ENCODE assay signal across 25 mouse cellular contexts in genomic region chr6:38703526-38703925, GRCm38 (mm10). TPM values are rescaled to one million over a fixed set of nuclear protein-coding genes. Genes with fewer than 3 reads are reported as not detected.
DNase-seq lines count a peak whose midpoint lies in the region; ATAC-seq and TF ChIP-seq lines count a peak whose summit lies in the region.
"Had no signal": no experiment of that assay in that cellular context is flagged by ENCODE, and none has a peak within 500 bp of the region (broad histone marks: within the 10 kb centered on the region; RNA-seq: fewer than 3 reads in every experiment).

No protein-coding gene starts in this region.

- no peak for ATAC-seq in kidney, embryonic 15.5 days (replicated peaks; ENCODE audit: low FRiP score)
- ATAC-seq in lung, postnatal 0 days: peak; percentile 42
- no peak for ATAC-seq in limb, embryonic 13.5 days (ENCODE audit: low FRiP score, low read depth)
- ATAC-seq: forebrain, embryonic 14.5 days; hindbrain, postnatal 0 days; intestine, embryonic 16.5 days; liver, embryonic 12.5 days; Patski had no signal

- no peaks in the 10 kb centered on the region for H3K9me3 ChIP-seq in heart, embryonic 10.5 days
- no peaks in the 10 kb centered on the region for H3K9me3 ChIP-seq in kidney, embryonic 15.5 days (replicated peaks)
- no peaks in the 10 kb centered on the region for H3K9me3 ChIP-seq in lung, postnatal 0 days (ENCODE audit: low read length)
- no peaks in the 10 kb centered on the region for H3K9me3 ChIP-seq in limb, embryonic 13.5 days
- H3K9me3 ChIP-seq: G1E; liver, embryonic 12.5 days had no signal

- peaks cover 39% of the 10 kb centered on the region for H3K4me1 ChIP-seq in heart, embryonic 10.5 days
- H3K4me1 ChIP-seq in kidney, embryonic 15.5 days: peaks cover 5% of the 10 kb centered on the region; the same call in 1 of the 2 replicates
- H3K4me1 ChIP-seq in lung, postnatal 0 days (ENCODE audit: insufficient read depth, low read depth, low read length): no peaks in the 10 kb centered on the region
- H3K4me1 ChIP-seq in limb, embryonic 13.5 days: peaks cover 4% of the 10 kb centered on the region; the same call in 1 of the 2 replicates

- WGBS in heart, embryonic 10.5 days: 74% methylated on average over 6 of the region's 6 CpGs
- 91% methylated on average over 6 of the region's 6 CpGs for WGBS in kidney, embryonic 15.5 days
- 77% methylated on average over 6 of the region's 6 CpGs for WGBS in lung, postnatal 0 days
- 91% methylated on average over 6 of the region's 6 CpGs for WGBS in limb, embryonic 13.5 days

- no peak for DNase-seq in heart, embryonic 10.5 days (ENCODE audit: low spot score)
- DNase-seq in heart, adult 8-10 months (ENCODE audit: low spot score): no peak
- no peak for DNase-seq in kidney, postnatal 4 days
- no peak for DNase-seq in lung, postnatal 0 days (ENCODE audit: low spot score)
- DNase-seq in lung, postnatal 14 days: no peak
- no peak for DNase-seq in urinary bladder, adult 18-20 months (ENCODE audit: low spot score in 2 of 2)
- DNase-seq: B cell, adult 2 months; cerebellum, adult 9-10 months; gastrocnemius, postnatal 25 days; left cerebral cortex, postnatal 4 days; lung, adult 18-20 months had no signal

- H3K4me2 ChIP-seq in kidney, embryonic 15.5 days: no peak overlapping the region
- no peak overlapping the region for H3K4me2 ChIP-seq in lung, postnatal 0 days (replicated peaks; ENCODE audit: low read depth, low read length)
- no peak overlapping the region for H3K4me2 ChIP-seq in limb, embryonic 13.5 days (replicated peaks)
- H3K4me2 ChIP-seq: liver, embryonic 12.5 days; midbrain, embryonic 11.5 days had no signal

- H3K36me3 ChIP-seq in heart, embryonic 10.5 days: peaks cover 70% of the 10 kb centered on the region
- H3K36me3 ChIP-seq in kidney, embryonic 15.5 days: peaks cover 91% of the 10 kb centered on the region
- H3K36me3 ChIP-seq in lung, postnatal 0 days (ENCODE audit: insufficient read depth, low read length): peaks cover 10% of the 10 kb centered on the region
- H3K36me3 ChIP-seq in limb, embryonic 13.5 days: peaks cover 85% of the 10 kb centered on the region

- no peak overlapping the region for H3K9ac ChIP-seq in kidney, embryonic 15.5 days
- H3K9ac ChIP-seq in lung, postnatal 0 days (replicated peaks; ENCODE audit: low read depth): no peak overlapping the region
- 0 out of 2 replicates have a peak overlapping the region, but pooled peaks have one; percentile 19 for H3K9ac ChIP-seq in limb, embryonic 13.5 days
- H3K9ac ChIP-seq: liver, embryonic 12.5 days had no signal

- H3K27me3 ChIP-seq in heart, embryonic 10.5 days (ENCODE audit: insufficient read depth, poor library complexity, severe bottlenecking): no peaks in the 10 kb centered on the region
- H3K27me3 ChIP-seq in kidney, embryonic 15.5 days: no peaks in the 10 kb centered on the region
- H3K27me3 ChIP-seq in lung, postnatal 0 days (replicated peaks; ENCODE audit: insufficient read depth, low read length): no peaks in the 10 kb centered on the region
- H3K27me3 ChIP-seq in limb, embryonic 13.5 days: no peaks in the 10 kb centered on the region
- H3K27me3 ChIP-seq: CH12.LX; liver, embryonic 12.5 days; Patski had no signal

- peak overlapping the region; percentile 78 for H3K27ac ChIP-seq in heart, embryonic 10.5 days
- H3K27ac ChIP-seq in kidney, embryonic 15.5 days: 0 out of 2 replicates have a peak overlapping the region, but pooled peaks have one; percentile 3
- peak overlapping the region; percentile 3; the same call in 1 of the 2 replicates for H3K27ac ChIP-seq in lung, postnatal 0 days (ENCODE audit: low read length)
- no peak overlapping the region for H3K27ac ChIP-seq in limb, embryonic 13.5 days
- H3K27ac ChIP-seq: hindbrain, postnatal 0 days; liver, embryonic 12.5 days; stomach, postnatal 0 days had no signal

- no peak for TF ChIP-seq EP300 in lung, postnatal 0 days (IDR thresholded peaks at IDR 0.05)

- H3K4me3 ChIP-seq in heart, embryonic 10.5 days: no peak overlapping the region
- H3K4me3 ChIP-seq in kidney, embryonic 15.5 days (replicated peaks): no peak overlapping the region
- no peak overlapping the region for H3K4me3 ChIP-seq in lung, postnatal 0 days (ENCODE audit: low read depth, low read length)
- no peak overlapping the region for H3K4me3 ChIP-seq in limb, embryonic 13.5 days
- H3K4me3 ChIP-seq: liver, embryonic 12.5 days had no signal

- no peak for TF ChIP-seq CTCF in lung, postnatal 0 days (IDR thresholded peaks at IDR 0.05)

RNA-seq across cellular contexts. Expression of gene Clec2l, which starts 40.7 kb away (rescaled TPM):
- polyA plus RNA-seq in heart, embryonic 10.5 days (2016; fragmentation: Nextera tagmentation; extraction: Ambion mirVana): 0.50 and 1.5 TPM in 2 replicates
- 1 to 10 TPM; 1.0 to 2.2 (median 1.4) TPM for total RNA-seq in heart, adult 8-10 months (2022)
- 1.1 TPM in 2 replicates for polyA plus RNA-seq in kidney, embryonic 15.5 days (2015; fragmentation: Nextera tagmentation; extraction: Ambion mirVana)
- polyA plus RNA-seq in lung, postnatal 0 days (2015; fragmentation: Nextera tagmentation; extraction: Ambion mirVana): 1.1 and 1.6 TPM in 2 replicates
- polyA plus RNA-seq in limb, embryonic 13.5 days (2015; fragmentation: Nextera tagmentation; extraction: Ambion mirVana): 2.8 and 3.4 TPM in 2 replicates
- total RNA-seq: G1E; hematopoietic stem cell, adult 5-6 weeks; monocyte, adult 5-6 weeks; neutrophil, adult 5-6 weeks had no signal
- polyA plus RNA-seq: G1E had no signal
